Mouse (Mus musculus): ENCODE data around the gene Cmip.

The Cmip gene

GRCm38 (mm10) chr8:117428524-117429162 is 171.8 kb downstream of the Cmip start:
- no peak for DNase-seq

- no peak for DNase-seq
Observed at GRCm38 (mm10) chr8:117430624-117431023, 173.8 kb downstream of the Cmip start.

GRCm38 (mm10) chr8:117431554-117431953 is 174.7 kb downstream of the Cmip start:
- no peak for DNase-seq

DNA sequence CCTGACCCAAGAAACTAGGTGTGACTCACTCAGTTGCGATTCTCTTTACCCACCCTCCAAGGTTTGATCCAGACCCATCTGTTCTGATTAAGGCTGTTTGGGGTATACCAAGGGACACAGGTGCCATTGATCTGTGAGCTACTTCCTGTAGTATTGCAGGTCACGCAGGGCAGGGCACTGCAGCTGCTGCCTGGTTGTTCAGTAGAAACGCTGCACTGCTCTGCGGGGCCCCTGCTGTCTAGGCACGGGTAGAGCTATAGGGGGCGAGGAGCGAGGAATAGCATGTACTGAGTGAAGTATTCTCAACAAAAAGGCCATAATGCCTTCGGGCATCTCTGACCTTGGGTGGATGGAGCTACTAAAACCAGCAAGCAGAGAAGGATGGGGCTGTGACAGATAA is 175.2 kb downstream of the Cmip start:
- DNase-seq = no peak

DNA sequence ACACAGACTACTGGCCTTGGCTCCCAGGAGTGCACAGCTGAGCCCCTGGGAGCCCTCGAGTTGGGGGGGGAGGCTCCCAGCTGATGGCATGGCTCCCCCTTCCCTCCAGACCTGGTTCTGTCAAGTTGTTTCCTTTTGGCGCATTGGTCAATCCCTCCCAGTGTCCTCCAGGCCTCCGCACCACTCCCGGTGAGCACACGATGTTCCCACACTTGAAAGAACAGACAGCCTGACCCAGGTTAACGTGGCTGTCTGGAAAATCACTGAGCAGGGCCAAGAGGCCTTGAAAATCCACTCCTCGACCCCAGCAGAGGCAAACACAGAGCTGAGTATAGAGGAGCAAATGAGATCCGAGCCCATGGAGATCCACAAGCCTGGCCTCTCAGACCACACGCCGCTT is 177.1 kb downstream of the Cmip start:
- no peak for DNase-seq

GRCm38 (mm10) chr8:117436786-117437185 is 179.9 kb downstream of the Cmip start:
- DNase-seq = no peak

DNA sequence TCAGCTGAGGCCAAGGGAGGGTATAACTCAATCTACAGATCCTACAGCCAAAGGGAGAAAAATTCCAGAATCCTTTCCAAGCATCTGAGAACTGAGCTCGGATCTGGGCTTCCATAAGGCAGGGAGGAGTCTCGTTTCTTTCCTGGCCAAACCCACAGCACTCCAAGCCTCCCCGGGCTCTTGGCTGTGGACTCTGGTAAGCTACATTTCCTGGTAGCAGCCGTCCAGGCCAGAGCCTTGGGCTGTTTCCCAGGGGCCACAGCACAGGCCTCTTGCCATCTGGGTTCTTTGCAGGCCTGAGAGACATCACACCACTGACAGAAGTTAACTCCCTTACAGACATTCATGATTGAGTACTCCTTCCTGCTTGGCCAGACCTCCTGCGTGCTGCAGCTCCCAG is 180.8 kb downstream of the Cmip start:
- peak; percentile 31 for DNase-seq

- DNase-seq = no peak
Observed at GRCm38 (mm10) chr8:117440317-117440716, 183.5 kb downstream of the Cmip start.

GRCm38 (mm10) chr8:117440759-117441158 is 183.9 kb downstream of the Cmip start:
- DNase-seq = no peak

DNA sequence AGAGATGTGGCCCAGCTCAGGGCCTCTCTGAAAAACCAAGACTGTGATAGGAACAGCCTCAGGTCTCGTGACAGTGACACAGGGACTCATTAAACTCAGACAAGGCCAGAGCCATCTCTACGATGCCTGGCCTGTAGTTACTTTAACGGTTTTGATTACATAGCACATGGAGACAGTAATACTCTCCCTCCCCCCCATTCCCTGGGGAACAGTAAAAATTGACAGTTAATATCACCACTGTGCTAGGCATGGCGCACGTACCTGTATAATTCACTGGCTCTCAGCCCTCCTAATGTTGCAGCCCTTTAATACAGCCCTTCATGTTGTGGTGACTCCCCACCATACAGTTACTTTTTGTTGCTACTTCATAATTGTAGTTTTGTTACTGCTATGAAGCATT is 188.6 kb downstream of the Cmip start:
- no peak for DNase-seq

- DNase-seq = no peak
Observed at GRCm38 (mm10) chr8:117446344-117446997, 189.6 kb downstream of the Cmip start.

DNA sequence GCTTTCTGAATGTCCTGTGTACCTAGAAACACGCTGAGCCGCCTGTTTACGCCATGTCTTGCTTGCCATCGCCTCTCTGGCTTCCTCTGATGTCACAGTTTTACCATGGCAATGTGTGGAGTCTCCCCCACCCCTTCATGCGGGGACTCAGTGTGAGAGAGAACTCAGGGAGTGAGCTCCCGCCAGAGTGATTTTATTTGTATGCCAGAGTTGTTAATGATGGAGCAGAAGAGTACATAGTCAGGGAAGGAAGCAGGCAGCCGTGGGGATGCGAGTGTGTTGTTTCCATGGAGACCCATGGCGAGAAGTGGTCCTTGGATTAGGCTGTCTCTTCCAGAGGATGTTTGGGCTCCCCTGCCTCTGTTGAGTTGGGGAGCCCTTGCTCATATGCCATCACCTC is 194.2 kb downstream of the Cmip start:
- no peak for DNase-seq

GRCm38 (mm10) chr8:117453974-117454373 is 197.1 kb downstream of the Cmip start:
- no peak for DNase-seq

DNA sequence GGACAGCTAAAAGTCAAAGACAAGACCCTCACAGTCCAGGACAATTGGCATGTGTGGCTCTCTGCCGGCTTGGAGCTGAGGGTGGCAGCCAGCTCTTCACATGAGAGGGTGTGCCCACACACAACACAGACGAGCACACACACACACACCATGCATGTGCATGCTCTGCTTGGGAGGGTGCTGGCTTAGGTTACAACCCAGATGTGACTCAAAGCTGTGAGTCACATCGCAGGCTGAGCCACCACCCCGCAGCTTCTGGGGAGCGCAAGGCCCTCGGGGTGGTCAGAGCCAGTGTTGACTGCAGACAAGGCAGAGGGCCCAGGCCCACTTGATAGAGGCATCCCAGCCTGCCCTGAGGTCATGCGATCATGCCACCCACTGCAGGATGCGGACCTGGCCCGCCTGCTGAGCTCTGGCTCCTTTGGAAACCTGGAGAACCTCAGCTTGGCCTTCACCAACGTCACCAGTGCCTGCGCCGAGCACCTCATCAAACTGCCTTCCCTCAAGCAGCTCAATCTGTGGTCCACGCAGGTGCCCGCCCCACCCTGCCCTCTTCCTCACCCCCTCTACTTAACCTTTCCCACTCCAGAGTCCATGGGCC is 197.8 kb downstream of the Cmip start:
- no peak for DNase-seq

DNA sequence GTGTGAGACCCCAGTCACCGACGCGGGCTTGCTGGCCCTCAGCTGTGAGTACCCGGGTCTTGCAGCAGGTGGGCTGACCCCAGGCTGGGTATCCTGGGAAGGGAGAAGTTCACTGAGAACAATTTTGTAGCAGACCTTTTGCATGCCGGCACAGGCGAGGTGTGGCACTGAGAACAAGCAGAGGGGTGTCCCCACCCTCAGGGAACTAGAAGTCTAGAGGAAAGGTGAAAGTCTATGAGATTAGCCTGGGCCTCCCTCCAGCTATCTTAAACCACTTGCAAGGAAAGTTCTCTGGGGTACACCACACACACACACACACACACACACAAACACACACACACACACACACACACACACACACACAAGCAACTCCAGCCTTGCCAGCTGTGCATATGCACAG is 198.8 kb downstream of the Cmip start:
- no peak for DNase-seq

- DNase-seq = no peak
Observed at GRCm38 (mm10) chr8:117458440-117458839, 201.6 kb downstream of the Cmip start.

GRCm38 (mm10) chr8:117462701-117463284 is 205.9 kb downstream of the Cmip start:
- DNase-seq = no peak

GRCm38 (mm10) chr8:117464525-117464924 is 207.7 kb downstream of the Cmip start:
- DNase-seq = no peak

DNA sequence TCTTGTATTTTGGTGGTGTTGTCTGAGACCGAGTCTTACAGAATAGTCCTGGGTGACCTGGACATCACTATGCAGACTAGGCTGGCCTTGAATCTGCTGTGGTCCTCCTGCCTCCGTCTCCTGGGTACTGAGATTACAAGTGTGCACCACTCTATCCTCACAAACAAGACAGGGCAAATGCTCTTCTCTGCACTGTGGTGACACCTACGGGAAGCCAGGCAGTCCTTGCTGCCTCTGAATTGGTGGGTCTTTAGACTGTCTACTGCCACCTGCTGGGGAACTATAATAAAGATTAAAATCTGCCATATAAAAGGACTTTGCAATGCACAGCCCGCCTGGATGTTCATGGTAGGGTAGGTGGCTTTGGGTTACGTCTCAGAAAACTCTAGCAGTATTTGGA is 208.4 kb downstream of the Cmip start:
- peak; percentile 42 for DNase-seq

- DNase-seq = no peak
Observed at GRCm38 (mm10) chr8:117467466-117467865, 210.6 kb downstream of the Cmip start.

DNA sequence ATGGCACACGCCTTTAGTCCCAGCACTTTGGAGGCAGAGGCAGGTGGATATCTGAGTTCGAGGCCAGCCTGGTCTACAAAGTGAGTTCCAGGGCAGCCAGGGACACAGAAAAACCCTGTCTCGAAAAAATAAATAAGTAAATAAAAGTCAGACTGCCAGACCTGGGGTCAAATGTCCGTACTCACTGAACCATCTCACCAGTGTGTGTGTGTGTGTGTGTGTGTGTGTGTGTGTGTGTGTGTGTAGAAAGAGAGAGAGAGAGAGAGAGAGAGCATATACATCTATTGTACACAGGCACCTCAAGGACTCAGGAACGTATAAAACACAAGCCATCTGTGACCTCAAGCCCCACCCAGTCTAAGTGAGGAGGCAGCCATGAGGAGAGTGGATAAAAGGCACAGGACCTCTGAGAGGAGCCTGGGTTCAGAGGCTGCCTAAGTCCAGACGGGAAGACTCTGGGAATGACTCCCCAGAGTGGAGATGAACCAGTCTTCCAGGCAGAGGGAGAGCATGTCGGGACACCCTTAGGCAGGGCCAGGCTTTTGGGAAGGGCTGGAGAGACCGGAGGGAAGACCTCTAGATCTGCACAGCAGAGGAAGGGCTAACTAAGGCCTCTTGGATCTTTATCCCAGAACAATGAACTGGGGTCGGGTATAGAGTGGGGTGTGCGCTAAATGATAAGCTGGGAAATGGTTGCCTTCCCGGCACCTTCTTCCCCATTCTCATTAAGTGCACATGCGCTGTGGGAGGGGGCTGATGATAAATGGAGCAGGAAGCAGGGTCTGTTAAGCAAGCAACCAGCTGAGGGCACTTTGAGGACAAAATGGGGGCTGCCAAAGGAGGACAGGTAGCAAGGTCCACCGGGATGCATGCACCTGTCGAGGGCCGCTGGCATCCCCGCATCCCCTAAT is 212.8 kb downstream of the Cmip start:
- no peak for DNase-seq

DNA sequence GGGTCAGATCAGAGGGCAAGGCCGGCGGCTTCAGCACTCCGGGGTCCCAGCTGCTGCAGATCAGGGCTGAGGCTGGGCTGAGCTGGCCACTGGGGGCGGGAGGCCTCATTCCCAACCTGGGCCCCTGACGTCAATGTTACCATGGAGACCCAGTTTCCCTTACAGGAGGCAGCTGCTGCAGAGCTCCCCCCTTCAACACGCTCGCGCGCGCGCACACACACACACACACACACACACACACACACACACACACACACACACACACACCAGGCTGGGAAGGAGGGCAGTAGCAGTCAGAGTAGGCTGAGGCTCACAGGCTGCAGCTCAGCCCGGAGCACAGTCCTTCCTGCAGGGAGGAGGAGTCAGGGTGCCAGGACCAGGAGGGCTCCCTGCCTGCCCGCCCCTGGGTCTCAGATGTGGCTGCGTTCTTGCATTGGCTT is 213.5 kb downstream of the Cmip start:
- DNase-seq = peak; percentile 27

GRCm38 (mm10) chr8:117471174-117471573 is 214.3 kb downstream of the Cmip start:
- peak; percentile 35 for DNase-seq

Data from cerebellum, adult 8-10 months (tissue).